Mouse (Mus musculus) E14TG2a.4 (cell line): ENCODE data around the gene Bbx.

Experiments
- CTCF ChIP-seq: conservative IDR thresholded peaks from 2 replicates; pipeline ENCODE4 v1.5.1; 2014; ENCODE audit warnings: low read length
- NANOG ChIP-seq: IDR thresholded peaks from 2 replicates; pipeline ENCODE4 v1.6.1; 2014; ENCODE audit warnings: borderline replicate concordance, low read length, mixed read lengths
- POU5F1 ChIP-seq: IDR thresholded peaks from 2 replicates; pipeline ENCODE4 v1.6.1; 2014; ENCODE audit warnings: low read length, borderline replicate concordance

- TF ChIP-seq CTCF (no peak), POU5F1 (no peak), NANOG (no peak)
These were observed 50.8 kb downstream of the Bbx start for GRCm38 (mm10) chr16:50381351-50381746.
